Mouse (Mus musculus) limb, embryonic 15.5 days (tissue): ENCODE results near the gene Runx1. TPM values are rescaled to one million over a fixed set of nuclear protein-coding genes. Genes with fewer than 3 reads are reported as not detected.

ENCODE experiments used
- ATAC-seq: fragments of 200-750 bp; cut with Nextera tagmentation; 2 replicates; pipeline ENCODE4 v1.8.0; 2017; ENCODE audit warnings: low read depth, moderate TSS enrichment; ENCODE audit not compliant: insufficient number of reproducible peaks, low FRiP score, low TSS enrichment
- H3K27ac ChIP-seq: fragments of 300-500 bp; sonication (generic); 2 replicates; pipeline ENCODE4 v1.5.1; 2015; ENCODE audit warnings: moderate library complexity, mild to moderate bottlenecking, inconsistent platforms
- H3K27me3 ChIP-seq: fragments of 300-500 bp; sonication (generic); 2 replicates; pipeline ENCODE4 v1.6.1; 2015; ENCODE audit warnings: inconsistent platforms
- H3K36me3 ChIP-seq: fragments of 300-500 bp; sonication (generic); 2 replicates; pipeline ENCODE4 v1.6.1; 2015; ENCODE audit warnings: inconsistent platforms
- H3K4me1 ChIP-seq: fragments of 300-500 bp; sonication (generic); 2 replicates; pipeline ENCODE4 v1.6.1; 2015; ENCODE audit warnings: inconsistent platforms
- H3K4me2 ChIP-seq: fragments of 300-500 bp; sonication (generic); 2 replicates; pipeline ENCODE4 v1.6.1; 2015; ENCODE audit warnings: mild to moderate bottlenecking, inconsistent platforms
- H3K4me3 ChIP-seq: fragments of 300-500 bp; sonication (generic); 2 replicates; pipeline ENCODE4 v1.5.1; 2015; ENCODE audit warnings: mild to moderate bottlenecking, inconsistent platforms
- H3K9ac ChIP-seq: fragments of 300-500 bp; sonication (generic); 2 replicates; pipeline ENCODE4 v1.6.1; 2015; ENCODE audit warnings: inconsistent platforms
- H3K9me3 ChIP-seq: fragments of 300-500 bp; sonication (generic); 2 replicates; pipeline ENCODE4 v1.6.1; 2016; ENCODE audit warnings: inconsistent platforms
- WGBS: fragments of 180-500 bp; shearing (Covaris S2); methylation state at CpG from one replicate; pipeline ENCODE4 v1.1.7; 2015; 5-methylcytosine and 5-hydroxymethylcytosine counted together
- polyA plus RNA-seq: library from polyadenylated mRNA; unstranded; fragments of >200 nt; fragmentation: Nextera tagmentation; extraction: Ambion mirVana; gene quantifications from 2 replicates; pipeline ENCODE4 v1.2.1, GENCODE M21; 2015

The Runx1 gene
- polyA plus RNA-seq, 1 experiment from 2014 or later: 5.9 TPM

GRCm38 (mm10) chr16:92852276-92852675 is 26.3 kb upstream of the Runx1 start:
- Histone ChIP-seq H3K36me3 (no peaks in the 10 kb centered on the region), H3K4me3 (no peak overlapping the region), H3K4me1 (no peaks in the 10 kb centered on the region), H3K27ac (no peak overlapping the region), H3K9me3 (no peaks in the 10 kb centered on the region), H3K9ac (no peak overlapping the region), H3K27me3 (no peaks in the 10 kb centered on the region), H3K4me2 (no peak overlapping the region)
- WGBS: 93% methylated on average over 6 of the region's 6 CpGs
- ATAC-seq: no peak

DNA sequence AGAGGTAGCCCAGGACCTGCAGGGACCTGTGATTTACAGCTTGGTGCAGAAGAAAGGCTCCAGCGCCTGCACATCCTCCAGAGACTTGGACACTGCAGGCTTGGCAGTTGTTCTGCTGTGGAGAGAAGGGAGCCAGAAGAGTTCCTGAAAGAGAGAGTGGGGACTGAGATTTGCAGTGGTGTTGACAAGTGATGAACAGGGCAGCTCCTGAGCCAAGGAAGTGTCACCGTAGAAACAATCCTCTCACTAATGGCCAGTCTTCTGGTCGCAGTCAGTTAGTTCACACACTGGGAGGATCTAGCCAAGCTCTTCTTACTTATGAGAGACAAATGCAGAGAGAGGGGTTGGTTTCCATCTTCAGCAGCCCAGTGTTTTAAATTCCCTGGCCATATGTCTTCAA is 24.5 kb upstream of the Runx1 start:
- no peak for ATAC-seq
- Histone ChIP-seq H3K4me3 (no peak overlapping the region), H3K27me3 (no peaks in the 10 kb centered on the region), H3K4me1 (peaks cover 10% of the 10 kb centered on the region; the same call in 1 of the 2 replicates), H3K9me3 (no peaks in the 10 kb centered on the region), H3K27ac (no peak overlapping the region), H3K4me2 (no peak overlapping the region), H3K36me3 (no peaks in the 10 kb centered on the region), H3K9ac (no peak overlapping the region)
- 76% methylated on average over 3 of the region's 3 CpGs for WGBS

GRCm38 (mm10) chr16:92847762-92848300 is 21.9 kb upstream of the Runx1 start:
- WGBS: 74% methylated on average over 3 of the region's 3 CpGs
- Histone ChIP-seq H3K4me1 (peaks cover 12% of the 10 kb centered on the region; the same call in 1 of the 2 replicates), H3K4me2 (no peak overlapping the region), H3K9me3 (no peaks in the 10 kb centered on the region), H3K36me3 (no peaks in the 10 kb centered on the region), H3K4me3 (no peak overlapping the region), H3K27me3 (no peaks in the 10 kb centered on the region), H3K27ac (no peak overlapping the region), H3K9ac (no peak overlapping the region)
- ATAC-seq: no peak

DNA sequence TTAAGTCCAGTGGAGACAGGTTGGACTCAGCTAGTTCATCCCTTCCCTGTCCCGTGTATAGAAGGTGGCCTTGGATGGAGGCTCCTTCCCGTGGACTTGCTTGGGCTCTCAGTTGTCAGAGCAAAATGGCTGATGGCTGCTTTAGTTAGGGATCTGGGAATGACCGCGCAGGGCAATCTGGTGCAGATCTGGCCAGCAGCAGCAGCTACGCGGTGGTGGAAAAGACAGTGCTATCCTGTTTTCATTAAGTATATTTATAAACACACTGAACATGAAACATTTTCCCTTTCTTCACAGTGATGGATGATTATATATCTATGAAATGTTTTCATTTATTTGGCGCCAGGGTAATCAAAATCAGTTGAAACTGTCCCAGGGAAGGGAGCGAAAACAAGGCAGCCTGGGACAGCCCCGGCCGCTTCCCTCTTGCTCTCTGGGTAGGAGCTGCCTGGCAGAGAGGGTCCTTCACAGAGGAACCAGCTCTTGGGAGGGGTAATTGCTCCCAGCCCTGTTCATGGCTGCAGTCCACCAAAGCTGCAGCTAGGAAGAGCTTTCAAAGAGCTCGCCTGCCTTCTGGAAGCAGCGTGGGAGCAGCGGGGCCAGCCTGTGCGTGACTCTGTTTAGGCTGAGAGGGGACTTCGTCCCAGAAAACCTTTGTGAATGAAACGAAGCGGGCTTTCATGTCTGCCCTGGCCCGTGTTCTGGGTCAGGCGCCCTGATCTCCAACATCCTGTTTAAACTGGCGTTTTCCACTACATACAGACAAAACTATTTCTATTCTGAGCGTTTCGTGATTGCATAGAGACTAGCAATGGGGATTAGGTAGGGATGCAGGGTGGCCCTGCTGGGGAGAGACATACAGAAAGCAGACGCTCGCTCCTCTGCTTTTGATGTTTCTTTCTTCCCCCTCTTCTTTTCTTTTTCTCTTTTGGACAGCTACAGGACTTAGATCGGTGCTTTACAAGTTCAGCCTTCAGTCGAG is 19.6 kb upstream of the Runx1 start:
- WGBS: 38% methylated on average over 26 of the region's 26 CpGs
- Histone ChIP-seq H3K4me1 (peaks cover 12% of the 10 kb centered on the region; the same call in 1 of the 2 replicates), H3K9me3 (no peaks in the 10 kb centered on the region), H3K27me3 (no peaks in the 10 kb centered on the region), H3K4me3 (no peak overlapping the region), H3K27ac (peak overlapping the region; percentile 54), H3K4me2 (peak overlapping the region; percentile 24), H3K9ac (no peak overlapping the region), H3K36me3 (no peaks in the 10 kb centered on the region)
- ATAC-seq: 0 out of 2 replicates have a peak, but pooled peaks have one; percentile 48

GRCm38 (mm10) chr16:92838709-92839108 is 12.8 kb upstream of the Runx1 start:
- Histone ChIP-seq H3K4me2 (no peak overlapping the region), H3K36me3 (no peaks in the 10 kb centered on the region), H3K4me1 (no peaks in the 10 kb centered on the region), H3K9me3 (no peaks in the 10 kb centered on the region), H3K27me3 (no peaks in the 10 kb centered on the region), H3K4me3 (no peak overlapping the region), H3K9ac (no peak overlapping the region), H3K27ac (no peak overlapping the region)
- no peak for ATAC-seq

GRCm38 (mm10) chr16:92831341-92831740 is 5.4 kb upstream of the Runx1 start:
- Histone ChIP-seq H3K4me2 (no peak overlapping the region), H3K4me3 (no peak overlapping the region), H3K4me1 (peaks cover 7% of the 10 kb centered on the region; the same call in 1 of the 2 replicates), H3K9ac (no peak overlapping the region), H3K27ac (no peak overlapping the region), H3K27me3 (no peaks in the 10 kb centered on the region), H3K9me3 (no peaks in the 10 kb centered on the region), H3K36me3 (no peaks in the 10 kb centered on the region)
- WGBS: 71% methylated on average over 2 of the region's 2 CpGs
- no peak for ATAC-seq

DNA sequence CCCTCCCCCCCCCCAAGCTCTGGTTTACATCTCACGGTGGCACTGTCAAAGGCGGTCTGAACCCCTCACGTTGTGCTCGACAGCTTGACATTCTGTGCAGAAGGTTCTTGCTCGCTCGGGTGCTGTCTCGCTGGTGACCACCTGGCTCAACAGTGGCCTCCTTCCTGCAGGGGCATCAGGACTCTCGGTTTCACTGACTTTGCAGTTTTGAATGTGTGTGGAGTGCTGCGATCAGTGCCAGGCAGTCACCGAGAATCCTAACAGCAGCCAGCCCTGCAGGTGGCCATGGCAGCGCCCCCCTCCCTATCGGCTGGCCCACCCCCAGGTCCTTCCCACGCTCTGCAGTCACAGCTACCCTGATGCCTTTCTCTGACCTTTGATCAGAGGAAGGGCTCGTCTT is 4.5 kb upstream of the Runx1 start:
- no peak for ATAC-seq
- H3K4me3 ChIP-seq: no peak overlapping the region
- no peak overlapping the region for H3K27ac ChIP-seq
- peaks cover 7% of the 10 kb centered on the region for H3K4me1 ChIP-seq
- WGBS: 45% methylated on average over 14 of the region's 14 CpGs
- H3K9me3 ChIP-seq: no peaks in the 10 kb centered on the region
- H3K9ac ChIP-seq: no peak overlapping the region
- no peak overlapping the region for H3K4me2 ChIP-seq
- no peaks in the 10 kb centered on the region for H3K27me3 ChIP-seq
- H3K36me3 ChIP-seq: no peaks in the 10 kb centered on the region

DNA sequence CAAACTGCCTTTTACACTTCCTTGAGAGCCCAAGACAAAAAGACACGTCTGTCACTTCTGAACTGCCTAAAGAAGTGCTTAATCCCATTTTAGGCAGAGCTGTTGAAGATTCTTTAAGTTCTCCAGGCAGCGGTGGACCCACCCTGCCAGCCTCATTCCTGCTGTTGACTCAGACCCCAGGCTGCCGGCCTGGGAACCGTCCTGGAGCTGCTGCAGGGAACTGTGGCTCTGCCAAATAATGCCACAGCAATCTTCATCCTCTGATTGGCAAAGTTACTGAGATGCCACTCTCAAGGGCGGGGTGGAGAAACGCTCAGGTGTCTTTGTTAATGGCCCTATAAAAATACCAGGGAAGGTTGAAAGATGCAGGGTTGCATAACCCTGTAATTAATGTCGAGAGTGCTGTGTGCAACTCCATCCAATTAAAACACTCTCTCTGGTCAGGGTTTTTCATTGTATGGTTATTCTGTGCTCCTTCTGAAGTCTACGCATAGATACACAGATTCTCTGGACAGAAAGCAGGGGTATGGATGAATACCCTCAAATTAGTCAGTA is 2.4 kb upstream of the Runx1 start:
- H3K9ac ChIP-seq: no peak overlapping the region
- H3K9me3 ChIP-seq: no peaks in the 10 kb centered on the region
- no peak overlapping the region for H3K4me3 ChIP-seq
- no peak overlapping the region for H3K4me2 ChIP-seq
- WGBS: 34% methylated on average over 8 of the region's 8 CpGs
- no peak overlapping the region for H3K27ac ChIP-seq
- ATAC-seq: no peak
- H3K27me3 ChIP-seq: no peaks in the 10 kb centered on the region
- peaks cover 13% of the 10 kb centered on the region for H3K4me1 ChIP-seq
- no peaks in the 10 kb centered on the region for H3K36me3 ChIP-seq

GRCm38 (mm10) chr16:92827663-92828307 is 1.8 kb upstream of the Runx1 start:
- ATAC-seq: no peak
- Histone ChIP-seq H3K4me3 (no peak overlapping the region), H3K4me2 (no peak overlapping the region), H3K36me3 (no peaks in the 10 kb centered on the region), H3K27ac (no peak overlapping the region), H3K4me1 (peaks cover 17% of the 10 kb centered on the region), H3K27me3 (no peaks in the 10 kb centered on the region), H3K9ac (no peak overlapping the region), H3K9me3 (no peaks in the 10 kb centered on the region)
- 60% methylated on average over 7 of the region's 7 CpGs for WGBS

DNA sequence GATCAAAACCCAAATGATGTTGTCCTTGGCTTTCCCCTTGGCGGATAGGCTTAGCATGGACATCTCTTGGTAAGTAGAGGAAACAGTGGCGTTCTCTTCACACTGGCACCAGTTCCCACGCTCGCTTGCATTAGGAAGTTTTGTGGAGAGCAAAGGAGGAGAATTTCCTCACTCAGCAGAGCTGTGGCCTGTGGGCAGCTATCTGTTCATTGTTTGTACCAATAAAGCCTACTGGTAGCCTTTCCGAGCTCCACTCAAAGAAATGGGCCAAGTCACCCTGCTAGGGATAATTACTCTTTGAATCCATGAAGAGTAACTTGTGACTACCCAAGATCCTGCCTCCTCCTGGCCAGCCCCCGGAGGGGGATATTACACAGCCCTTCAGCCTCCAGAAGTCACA is 734 bp upstream of the Runx1 start:
- peaks cover 28% of the 10 kb centered on the region for H3K4me1 ChIP-seq
- no peak for ATAC-seq
- H3K27me3 ChIP-seq: no peaks in the 10 kb centered on the region

GRCm38 (mm10) chr16:92825204-92825843 is 625 bp downstream of the Runx1 start:
- no peaks in the 10 kb centered on the region for H3K36me3 ChIP-seq
- H3K9me3 ChIP-seq: no peaks in the 10 kb centered on the region
- H3K27ac ChIP-seq: no peak overlapping the region
- H3K4me3 ChIP-seq: peak overlapping the region; percentile 10; the same call in 1 of the 2 replicates
- ATAC-seq: no peak
- H3K4me1 ChIP-seq: peaks cover 30% of the 10 kb centered on the region
- no peak overlapping the region for H3K9ac ChIP-seq
- H3K4me2 ChIP-seq: no peak overlapping the region
- no peaks in the 10 kb centered on the region for H3K27me3 ChIP-seq
- 77% methylated on average over 18 of the region's 18 CpGs for WGBS

More for the DNA sequence above, 734 bp upstream of the Runx1 start:
- no peaks in the 10 kb centered on the region for H3K9me3 ChIP-seq
- no peaks in the 10 kb centered on the region for H3K36me3 ChIP-seq
- no peak overlapping the region for H3K4me3 ChIP-seq
- H3K4me2 ChIP-seq: no peak overlapping the region
- H3K9ac ChIP-seq: no peak overlapping the region
- 94% methylated on average over 6 of the region's 6 CpGs for WGBS
- no peak overlapping the region for H3K27ac ChIP-seq
